Mouse (Mus musculus) CD4-positive helper T cell, adult 2 months (primary cell): ENCODE results near the gene Cyp1a2.

Source experiments
- DNase-seq: peaks from one replicate; pipeline ENCODE4 v3.0.0-alpha.2; 2012; ENCODE audit warnings: low read depth, missing footprints, low spot score

Cyp1a2 gene

DNA sequence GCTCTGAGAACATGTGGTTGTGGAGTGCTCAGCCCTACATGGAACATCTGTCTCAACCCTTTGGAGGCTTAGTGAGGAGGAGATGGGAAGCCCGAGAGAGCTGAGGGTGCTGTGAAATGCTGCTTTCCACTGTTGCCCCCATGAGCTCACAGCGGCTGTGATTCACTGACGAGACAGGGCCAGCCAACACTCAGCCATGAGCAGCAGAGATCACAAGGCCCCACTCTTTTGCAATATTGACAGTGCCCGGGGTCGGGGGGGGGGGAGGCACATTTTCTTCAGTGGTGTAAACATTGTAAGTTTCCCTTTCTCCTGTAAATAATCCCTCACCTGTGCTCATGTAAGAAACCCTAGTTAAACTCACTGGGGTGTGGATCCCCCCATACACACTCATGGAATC lies 12.0 kb downstream of the Cyp1a2 start:
- no peak for DNase-seq

DNA sequence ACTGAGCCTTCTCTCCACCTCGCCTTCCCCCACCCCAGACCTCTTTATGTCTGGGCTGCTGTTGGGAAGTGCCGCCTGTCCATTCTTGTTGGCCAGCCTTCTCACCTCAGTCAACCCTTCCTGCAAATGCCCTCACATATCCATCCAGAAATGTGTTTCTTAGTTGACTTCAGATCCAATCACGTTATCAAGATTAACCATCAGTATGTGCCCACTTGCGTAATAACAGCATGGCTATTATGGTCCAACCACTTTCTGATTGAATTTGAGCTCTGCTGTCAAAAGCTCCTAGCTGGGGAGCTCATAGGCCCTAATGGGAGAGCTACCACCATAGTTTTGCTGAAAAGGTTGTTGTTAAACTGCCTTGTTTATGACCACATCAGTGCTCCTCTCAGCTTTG lies 12.5 kb downstream of the Cyp1a2 start:
- DNase-seq: no peak

DNA sequence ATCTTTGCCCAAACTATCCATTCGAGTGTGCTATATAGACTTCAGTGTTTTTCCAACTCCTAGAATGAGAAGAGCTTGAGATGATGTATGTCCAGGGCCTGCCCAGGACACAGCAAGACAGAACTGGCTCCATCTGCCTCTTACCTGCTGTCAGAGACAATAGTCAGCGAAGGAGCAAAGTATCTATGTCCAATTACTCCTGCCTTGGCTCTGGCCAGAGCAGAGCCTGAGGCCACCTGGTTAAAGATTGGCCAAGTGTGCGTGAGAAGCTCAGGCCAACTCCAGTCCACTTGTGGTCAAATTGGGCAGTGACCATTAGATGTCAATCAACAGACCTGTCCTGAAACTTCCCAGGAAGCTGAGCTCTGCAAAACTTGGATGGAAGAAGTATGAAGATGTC lies 13.9 kb downstream of the Cyp1a2 start:
- no peak for DNase-seq

DNA sequence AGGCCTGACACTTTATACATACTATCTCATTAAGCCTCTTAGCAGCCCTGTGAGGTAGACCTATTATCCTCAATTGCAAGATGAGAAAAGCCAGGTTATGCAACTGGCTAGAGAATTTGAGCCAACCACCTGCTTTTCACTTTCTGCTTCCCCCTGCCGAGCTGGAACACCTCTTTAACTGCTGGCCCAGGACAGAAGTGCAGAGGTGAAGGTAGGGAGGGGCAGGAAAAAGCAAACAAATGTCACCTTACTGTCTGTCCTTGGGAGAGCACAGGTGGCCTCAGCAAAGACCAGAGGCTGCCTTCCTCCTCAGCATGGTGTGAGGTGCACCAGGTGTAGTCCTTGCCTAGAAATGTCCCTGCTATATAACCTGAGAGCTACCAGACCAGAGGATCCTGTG lies 15.2 kb downstream of the Cyp1a2 start:
- no peak for DNase-seq

DNA sequence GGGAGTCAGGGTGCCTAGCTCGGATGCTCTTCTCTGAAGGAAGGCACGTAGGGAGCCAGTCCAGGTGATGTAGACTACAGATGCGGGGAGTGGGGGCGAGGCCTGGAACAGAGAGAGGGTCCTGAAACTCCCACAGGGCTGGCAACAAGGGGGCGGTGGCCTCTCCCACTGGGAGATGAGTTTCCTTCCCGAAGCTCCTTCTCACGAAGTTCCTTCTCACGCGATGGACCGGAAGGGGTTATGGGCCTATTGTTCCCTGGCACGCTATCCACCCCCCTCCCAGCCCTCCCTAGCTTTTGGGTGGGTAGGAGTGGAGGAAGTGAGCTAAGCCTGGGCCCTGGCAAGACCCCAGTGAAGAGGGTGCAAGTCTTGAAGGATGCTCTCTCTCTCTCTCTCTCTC lies 15.7 kb downstream of the Cyp1a2 start:
- no peak for DNase-seq

DNA sequence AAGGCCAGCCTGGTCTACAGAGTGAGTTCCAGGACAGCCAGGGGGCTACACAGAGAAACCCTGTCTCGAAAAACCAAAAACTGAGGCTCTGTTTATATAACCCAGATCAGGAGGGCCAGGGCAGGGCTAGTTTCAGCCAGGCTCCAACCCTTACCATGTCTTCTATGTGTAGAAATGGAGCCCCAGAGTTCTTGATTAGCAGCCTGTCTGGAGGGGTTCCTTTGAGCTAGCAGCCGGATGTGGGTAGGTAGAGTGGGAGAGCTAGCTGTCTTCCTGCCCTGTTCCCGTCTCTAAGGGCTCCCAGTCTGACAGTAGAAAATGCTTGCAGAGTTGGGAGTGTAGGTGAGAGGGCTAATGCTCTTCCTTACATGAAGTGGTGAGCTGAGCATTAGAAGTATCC lies 16.4 kb downstream of the Cyp1a2 start:
- peak; percentile 27 for DNase-seq

DNA sequence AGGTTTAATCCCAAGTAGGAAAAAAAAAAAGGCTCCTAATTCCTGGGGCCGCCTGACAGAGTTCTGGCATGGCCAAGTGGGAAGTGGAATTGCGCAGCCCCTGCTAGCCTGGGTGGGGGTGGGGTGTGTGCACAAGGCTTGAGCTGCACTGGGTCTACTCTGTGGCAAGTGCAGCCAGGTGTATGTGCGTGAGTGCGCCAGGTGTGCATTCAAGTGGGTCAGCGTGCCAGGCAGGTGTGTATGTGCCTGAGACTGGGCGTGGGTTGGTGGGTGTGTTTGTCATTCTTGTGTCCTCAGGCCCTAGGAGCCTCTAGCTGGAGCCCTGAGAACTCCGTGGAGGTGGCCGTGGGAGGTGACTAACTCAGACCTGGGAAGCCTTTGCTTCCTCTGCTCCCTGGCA lies 17.0 kb downstream of the Cyp1a2 start:
- no peak for DNase-seq

DNA sequence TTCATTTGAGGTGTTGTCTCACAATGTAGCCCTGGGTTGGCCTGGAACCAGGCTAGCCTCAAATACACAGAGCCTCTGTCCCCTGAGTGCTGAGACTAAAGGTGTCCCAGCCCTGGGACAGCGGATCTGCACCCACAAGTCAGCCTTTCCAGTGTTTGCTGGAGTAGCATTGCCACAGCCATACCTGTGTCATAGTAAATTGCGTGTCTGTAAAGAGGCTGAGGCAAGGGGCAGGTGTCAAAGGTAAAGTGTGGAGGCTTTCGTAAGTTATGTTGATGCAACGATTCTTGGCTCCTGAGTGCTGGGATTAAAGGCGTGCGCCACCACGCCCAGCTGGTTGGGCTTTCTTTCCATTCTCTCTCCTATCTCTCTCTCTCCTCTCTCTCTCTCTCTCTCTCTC lies 18.9 kb downstream of the Cyp1a2 start:
- DNase-seq: no peak

DNA sequence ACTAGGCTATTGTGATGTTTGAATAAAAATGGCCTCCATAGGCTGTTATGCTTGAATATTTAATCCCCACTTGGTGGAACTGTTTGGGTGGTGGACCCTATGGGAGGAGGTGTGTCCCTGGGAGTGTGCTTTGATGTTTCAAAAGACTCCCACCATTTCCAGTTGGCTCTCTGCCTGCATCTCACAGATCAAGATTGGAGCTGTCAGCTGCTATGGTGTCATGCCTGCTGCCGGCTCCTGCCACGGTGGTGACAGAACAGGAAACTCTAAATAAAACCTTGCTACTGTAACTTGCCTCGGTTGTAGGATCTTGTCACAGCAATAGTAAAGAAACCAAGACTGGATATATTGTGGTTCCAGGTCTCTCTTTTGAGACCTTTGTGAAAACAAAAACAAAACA lies 22.0 kb downstream of the Cyp1a2 start:
- DNase-seq: no peak

DNA sequence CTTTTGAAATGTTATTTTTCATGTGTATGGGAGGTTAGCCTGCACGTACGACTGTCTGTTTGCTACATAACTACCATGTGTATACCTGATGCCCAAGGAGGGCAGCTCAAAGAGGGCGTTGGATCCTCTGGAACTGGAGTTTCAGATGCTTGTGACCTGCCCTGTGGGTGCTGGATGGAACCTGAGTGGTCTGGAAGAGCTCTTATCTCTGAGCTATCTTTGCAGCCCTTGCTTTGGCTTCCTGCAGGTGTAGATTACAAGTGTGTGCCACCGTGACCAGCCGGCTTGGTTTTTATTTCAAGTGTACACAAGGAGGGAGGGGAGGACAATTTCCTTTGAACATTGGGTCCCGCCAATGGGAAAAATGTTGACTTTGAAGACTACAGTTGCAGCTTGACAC lies 23.0 kb downstream of the Cyp1a2 start:
- DNase-seq: no peak

DNA sequence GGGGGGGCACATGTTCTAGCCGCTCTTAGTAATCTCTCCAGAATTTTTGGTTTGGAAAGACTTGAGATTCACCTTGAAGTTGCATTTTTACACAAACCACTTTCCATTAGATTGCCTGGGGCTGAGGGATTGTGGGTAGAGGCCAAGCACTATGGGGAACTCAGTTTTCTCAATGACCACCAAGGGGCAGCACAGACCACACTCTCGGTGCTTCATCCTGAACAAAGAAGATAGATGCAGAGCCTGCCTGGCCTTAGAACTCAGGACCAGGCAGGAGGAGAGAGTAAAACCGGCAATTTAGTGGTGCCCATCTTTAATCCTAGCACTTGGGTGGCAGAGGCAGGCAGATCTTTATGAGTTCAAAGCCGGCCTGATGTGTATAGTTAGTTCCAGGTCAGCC lies 23.7 kb downstream of the Cyp1a2 start:
- DNase-seq: peak; percentile 77

DNA sequence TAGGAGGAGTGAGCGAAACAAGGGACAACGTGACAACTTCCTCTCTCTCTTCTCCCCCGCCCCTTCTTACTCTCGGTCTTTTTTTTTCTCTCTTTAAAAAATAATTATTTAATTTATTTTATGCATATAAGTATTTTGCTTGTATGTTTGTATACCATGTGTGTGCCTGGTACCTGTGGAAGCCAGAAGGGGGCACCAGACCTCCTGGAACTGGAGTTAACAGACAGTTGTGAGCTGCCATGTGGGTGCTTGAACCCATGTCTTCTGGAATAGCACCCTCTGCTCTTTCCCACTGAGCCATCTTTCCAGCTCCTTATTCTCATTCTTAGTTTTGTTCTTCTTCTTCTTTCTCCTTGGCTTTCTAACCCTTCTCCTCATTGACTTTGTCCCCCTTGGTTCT lies 24.5 kb downstream of the Cyp1a2 start:
- DNase-seq: no peak

DNA sequence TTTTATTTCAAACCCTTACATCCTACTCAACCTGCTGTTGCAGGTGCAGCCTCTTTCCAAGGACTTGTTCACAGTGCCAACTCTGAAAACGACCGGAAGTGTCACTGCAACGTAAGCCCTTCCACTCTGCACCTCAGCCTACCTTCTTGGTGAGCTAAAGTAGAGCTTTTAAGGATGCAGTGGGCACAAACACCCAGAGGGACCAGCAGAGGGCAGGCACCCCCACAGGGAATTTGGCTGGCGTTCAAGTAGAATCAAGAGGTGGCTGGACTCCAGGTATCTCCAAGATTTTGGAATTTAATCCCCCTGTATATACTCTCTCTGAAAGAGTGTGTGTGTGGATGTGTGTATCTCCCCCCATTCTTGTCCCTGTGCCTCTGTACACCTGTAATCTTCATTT lies 25.7 kb downstream of the Cyp1a2 start:
- no peak for DNase-seq

DNA sequence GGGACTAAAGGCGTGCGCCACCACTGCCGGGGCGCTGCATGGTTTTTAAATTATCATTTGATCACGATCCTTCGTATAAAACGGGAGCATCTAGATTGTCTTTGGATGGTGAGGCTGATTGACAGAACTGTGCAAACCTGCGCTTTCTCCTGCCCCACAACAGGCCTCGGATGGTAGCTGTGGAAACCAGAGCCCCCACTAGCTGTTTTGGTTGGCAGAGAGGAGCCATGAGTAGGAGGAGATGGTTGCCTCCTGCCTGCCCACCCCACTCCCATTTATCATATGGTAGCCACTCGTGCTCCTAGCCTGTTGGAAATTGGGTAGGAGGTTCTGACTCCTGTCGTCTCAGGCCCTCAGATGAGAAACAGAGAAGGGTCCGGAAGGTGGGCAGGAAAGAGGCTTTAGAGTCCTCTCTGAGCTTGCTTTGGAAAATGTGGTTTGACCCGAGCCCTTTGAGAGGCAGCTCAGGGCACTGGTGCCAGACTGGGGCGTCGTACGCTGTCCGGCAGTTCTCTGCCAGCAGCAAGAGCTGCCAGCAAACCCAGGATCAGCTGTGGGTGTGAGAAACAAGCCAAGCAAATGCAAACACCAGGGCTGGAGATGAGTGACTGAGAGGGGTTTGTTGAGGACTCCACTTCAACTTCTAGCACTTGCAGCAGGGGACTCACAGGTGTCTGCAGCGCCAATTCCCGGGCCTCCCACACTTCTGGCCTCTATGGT lies 26.7 kb downstream of the Cyp1a2 start:
- DNase-seq: no peak

DNA sequence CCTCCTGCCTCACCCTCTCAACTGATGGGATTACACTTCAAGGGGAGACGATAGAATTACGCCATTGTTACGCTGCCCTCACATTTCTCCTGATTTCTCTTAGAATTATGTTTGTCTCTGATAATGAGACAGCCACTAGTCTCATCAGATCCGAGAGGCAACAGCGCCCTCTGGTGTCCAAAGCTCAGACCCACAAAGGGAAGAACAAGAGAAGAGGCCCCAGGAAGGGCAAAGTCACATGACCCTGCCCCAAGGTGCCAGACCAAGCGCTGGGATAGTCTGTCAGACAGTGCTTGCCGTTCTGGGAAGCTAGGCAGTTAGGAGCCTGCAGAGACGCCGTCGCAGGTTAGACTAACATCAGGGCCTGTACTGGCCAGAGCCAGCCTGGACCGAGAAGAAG lies 27.8 kb downstream of the Cyp1a2 start:
- DNase-seq: peak; percentile 90

DNA sequence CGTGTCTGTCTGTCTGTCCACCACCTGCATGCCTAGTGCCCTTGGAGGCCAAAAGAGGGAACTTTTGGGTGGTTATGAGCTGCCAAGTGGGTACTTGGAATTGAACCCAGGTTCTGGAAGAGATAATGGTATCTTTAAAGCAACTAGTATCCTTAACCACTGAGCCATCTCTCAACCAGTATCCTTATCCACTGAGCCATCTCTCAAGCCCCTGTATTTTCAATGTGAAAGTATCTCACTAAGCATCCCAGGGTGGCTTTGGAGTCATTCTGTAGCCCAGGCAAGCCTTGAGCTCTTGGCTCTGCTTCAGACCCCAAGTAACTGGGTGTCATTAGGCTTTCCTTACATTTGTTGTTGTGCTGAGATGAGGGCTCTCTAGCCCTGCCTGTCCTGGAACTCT lies 28.5 kb downstream of the Cyp1a2 start:
- no peak for DNase-seq

DNA sequence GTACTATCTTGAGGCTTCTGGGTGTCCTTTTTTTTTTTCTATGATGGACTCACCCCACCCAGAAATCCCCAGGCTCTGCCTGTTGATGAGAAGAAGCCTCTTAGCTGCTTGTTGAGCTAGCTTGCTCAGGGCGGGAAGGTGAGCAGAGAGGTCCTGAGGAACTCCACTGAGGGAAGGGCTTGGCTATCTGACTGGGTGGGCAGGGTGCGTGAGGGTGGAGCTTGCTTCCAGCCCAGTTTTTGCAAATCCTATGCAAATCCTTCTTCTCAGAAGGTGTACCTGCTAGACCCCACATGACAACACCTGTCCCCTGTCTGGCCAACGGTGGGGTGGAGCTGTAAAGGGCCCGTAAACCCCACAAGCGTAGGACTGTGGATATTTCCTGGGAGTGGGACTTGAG lies 30.2 kb downstream of the Cyp1a2 start, which contains the start of gene Csk:
Csk (minus strand) TSS at position 349 of the 400 bp plus-strand sequence.
- DNase-seq: no peak

DNA sequence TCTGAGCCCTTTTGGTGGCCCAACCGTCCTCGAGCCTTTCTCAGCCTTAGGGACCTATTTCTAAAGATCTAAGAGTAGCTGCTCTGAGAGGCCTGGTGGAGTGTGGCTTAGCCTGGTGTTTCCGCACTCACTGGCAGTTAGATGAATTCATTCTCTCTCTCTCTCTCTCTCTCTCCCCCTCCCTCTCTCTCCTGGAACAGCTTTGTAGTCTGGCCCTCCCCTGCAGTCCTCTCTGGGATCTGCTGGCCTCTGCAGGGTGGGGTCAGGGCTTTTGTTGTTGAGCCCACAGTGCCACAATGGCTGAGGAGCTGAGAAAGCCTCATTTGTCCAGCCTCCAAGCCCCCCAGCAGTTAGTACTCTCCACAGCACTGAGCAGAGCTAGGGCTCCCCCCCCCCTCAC lies 30.6 kb downstream of the Cyp1a2 start:
- peak; percentile 40 for DNase-seq

DNA sequence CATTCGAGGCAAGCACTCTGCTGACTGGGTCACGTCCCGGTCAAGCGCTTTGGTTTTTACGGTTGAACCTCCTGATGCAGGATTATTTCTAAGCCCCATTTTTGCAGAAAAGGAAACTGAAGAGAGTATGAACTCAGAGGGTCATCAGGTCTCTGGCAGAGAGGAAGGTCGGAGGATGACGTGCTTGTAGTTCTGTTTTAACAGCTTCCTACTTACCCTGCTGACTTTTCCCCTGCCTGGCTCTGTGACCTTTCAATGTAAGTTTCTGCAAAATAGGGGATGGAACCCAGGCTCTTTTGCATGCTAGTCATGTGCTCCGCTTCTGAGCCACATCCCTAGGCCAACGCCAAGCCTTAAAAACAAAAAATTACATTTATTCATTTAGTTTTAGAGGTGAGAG lies 31.2 kb downstream of the Cyp1a2 start:
- DNase-seq: peak; percentile 16

DNA sequence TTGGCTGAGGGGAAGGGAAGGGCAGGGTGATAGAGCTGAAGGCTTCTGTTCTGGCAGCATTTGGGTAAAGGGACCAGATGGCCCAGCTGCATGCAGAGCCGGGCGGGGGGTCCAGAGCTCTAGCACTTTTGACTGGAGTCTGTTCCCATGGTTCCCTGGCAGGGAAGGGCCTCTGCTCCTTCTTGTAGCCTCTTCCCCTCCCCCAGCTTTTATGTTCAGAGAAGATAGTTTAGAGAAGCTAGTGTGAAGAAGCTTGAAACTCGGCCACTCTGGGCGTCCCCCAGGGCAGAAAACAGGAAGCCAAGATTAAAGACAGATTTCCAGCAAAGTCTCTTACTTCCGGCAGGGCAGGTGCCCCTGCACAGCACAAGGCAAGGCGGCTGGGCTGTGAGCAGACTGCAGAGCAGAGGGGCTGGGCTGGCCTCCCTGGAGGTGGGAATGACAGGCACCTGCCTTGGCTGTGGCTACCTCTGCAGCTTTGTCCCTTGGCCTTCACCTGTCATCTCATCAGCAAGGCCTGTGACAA lies 32.7 kb downstream of the Cyp1a2 start:
- peak; percentile 75 for DNase-seq

DNA sequence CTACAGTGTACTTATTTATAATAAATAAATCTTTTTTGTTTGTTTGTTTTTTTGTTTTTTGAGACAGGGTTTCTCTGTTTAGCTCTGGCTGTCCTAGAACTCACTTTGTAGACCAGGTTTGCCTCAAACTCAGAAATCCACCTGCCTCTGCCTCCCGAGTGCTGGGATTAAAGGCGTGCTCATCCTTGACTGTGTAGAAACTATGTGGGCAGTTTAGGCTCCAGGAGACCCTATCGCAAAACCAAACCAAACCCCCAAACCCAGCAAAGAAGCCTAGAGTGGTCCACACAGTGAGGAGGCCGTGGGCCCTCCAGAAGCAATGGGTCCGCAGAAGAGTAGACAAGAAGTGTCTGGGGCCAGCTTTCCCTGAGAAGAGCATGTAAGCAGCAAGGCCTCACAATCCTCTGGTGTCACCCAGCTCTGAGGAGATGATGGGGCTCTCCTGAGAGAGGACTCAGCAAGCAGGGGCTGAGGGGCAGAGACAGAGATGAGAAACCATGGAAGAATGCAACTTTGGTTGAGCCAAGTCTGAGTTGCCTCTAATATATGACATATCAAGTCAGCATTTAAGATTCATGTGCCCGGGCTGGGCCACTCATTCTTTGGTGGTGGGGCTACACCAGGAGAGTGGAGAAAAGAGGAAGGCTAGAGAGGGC lies 33.2 kb downstream of the Cyp1a2 start:
- DNase-seq: no peak

DNA sequence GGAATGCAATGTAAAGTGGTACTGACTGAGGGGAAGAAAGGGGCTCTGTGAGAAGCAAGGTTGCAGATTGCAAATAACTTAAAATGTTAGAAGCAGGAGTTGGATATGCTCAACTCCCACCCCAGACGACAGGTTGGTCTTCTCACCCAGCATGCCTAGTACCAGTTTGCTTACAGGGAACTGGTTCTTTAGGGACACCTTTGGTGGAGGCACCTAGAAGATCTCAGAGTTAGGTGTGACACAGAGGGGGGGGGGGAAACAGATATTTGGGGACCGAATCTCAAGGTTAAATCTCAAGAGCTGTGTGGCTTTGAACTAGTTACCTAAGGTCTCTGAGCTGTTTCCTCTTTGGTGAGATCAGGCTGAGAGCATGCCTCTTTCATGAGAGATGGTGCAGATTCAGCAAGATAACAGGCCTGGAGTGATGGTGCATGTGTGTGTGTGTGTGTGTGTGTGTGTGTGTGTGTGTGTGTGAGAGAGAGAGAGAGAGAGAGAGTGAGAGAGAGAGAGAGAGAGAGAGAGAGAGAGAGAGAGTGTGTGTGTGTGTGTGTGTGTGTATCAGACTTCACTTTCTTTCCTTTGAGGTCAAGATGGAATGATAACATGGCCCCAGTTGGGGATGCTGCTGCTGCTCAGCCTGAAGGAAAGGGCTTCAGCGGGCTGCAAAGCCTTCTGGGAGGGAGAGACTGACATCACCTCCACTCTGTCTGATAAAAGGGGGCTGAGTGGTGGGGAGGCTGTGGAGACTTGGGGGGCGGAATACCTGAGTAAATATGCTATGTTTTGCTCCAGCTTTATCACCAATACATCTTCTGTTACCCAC lies 36.0 kb downstream of the Cyp1a2 start:
- DNase-seq: peak; percentile 91
